Mouse (Mus musculus): Measurements from ENCODE around the gene Il17rb. TPM values are rescaled to one million over a fixed set of nuclear protein-coding genes. Genes with fewer than 3 reads are reported as not detected.

Il17rb gene
- total RNA-seq, 2 experiments from 2014 or later: 0.73 to 0.76 TPM

DNA sequence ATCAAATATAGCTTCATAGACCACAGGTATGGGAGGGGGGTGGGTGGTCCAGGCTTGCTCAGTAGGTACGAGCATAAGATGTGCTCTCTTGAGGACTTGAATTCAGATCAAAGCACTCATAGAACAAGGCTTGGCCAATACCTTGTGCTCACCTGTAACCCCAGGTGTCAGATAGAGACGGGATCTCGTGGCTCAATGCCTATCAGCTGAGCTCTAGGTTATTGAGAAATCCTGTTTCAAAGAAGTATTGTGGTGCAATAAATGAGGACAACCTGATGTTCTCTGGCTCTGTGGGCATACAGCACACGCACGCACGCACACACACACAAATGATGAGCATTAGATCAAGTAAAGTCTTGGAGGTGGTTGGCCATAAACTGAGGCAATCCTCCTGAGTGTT is 31.8 kb downstream of the Il17rb start:
- intact Hi-C loops (cut with DNase I): no loop called here
- no peak for DNase-seq (ENCODE audit: low spot score in 2 of 2)

DNA sequence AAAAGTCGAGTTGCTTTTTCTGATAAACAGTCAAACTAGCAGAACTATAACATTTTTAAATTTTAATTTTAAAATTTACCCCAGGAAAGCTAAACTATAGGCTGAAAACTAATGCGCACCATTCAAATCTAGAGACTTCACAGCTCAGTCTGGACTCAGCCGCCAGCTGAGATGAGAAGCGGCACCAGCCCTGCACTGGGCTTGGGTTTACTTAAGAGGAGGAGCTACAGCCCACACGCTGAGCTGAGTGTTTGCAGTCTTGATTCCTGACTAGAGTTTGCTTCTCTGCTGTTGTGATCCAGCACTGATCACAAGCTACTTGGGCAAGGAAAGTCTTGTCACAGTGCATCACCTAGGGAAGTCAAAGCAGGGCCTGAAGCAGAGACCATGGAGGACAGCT is 36.7 kb downstream of the Il17rb start:
- intact Hi-C loops (cut with DNase I): no loop called here

GRCm38 (mm10) chr14:29971446-29971845 is 37.2 kb downstream of the Il17rb start:
- no peak for DNase-seq (ENCODE audit: low spot score in 2 of 2)
- intact Hi-C loops (cut with DNase I): no loop called here

More for the DNA sequence above, 36.7 kb downstream of the Il17rb start:
- no peak for DNase-seq (ENCODE audit: low spot score in 2 of 2)

DNA sequence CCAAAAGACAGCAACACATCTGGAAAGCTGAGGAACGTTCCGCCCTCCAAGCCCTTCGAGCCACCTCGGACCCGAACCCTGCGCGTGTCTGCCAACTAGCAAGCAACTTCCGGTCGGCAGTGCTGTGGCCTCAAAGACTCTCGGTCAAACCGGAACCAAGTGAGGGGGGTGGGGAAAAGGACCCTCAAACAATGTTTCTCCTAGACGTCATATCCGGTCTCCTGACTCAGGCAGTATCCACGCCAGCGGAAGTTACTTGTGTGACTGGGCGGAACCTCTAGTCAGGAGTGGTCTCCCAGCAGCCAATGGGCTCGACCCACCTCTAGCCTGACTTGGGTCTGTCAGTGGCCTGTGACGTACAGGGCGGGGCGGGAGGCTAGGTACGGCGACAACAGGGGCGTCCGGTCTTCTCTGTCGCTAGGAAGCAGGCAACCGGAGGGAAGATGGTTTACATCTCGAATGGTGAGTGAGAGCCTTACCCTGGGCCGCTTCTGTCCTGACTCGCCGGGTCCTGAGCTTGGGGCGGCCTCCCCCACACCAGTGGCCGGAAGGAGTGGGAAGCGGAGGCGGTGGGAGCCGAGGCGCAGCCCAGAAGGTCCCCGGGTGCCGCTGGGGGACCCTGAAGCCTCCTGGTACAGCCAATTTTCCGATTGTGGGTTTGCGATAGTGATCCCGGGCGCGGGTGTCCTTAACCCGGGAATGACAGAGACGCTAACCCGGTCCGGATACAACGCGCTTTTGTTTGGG is 40.4 kb downstream of the Il17rb start, which contains the start of gene Selenok:
Gene Selenok (plus strand): TSS at position 234 of the 747 bp plus-strand sequence.
- DNase-seq (ENCODE audit: low spot score in 2 of 2): peak; percentile 96 to 100
- intact Hi-C loops (cut with DNase I): no loop called here

- intact Hi-C loops (cut with DNase I): no loop called here
- DNase-seq (ENCODE audit: low spot score in 2 of 2): no peak
Measured at GRCm38 (mm10) chr14:29967611-29968010, 41.1 kb downstream of the Il17rb start.

DNA sequence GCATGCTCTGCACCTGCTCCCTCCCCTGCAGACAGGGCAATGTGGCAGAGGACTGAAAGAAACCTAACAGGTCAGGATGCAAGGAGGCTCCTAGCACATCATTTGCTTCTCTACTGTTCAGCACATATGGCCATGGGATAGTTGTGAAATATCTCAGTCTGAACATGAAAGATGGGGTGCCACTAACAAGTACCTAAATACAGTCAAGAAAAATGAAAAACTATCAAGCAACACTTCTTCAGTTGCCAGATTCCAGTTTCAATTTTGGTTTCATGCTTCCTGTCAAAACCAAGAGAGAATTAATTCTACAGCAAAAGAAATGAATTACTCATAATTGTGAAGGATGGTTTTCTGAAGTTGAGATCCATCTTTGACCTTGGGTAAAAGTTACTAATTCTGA is 51.3 kb downstream of the Il17rb start:
- intact Hi-C loops (cut with DNase I): no loop called here

GRCm38 (mm10) chr14:29950805-29951204 is 57.9 kb downstream of the Il17rb start:
- intact Hi-C loops (cut with DNase I): no loop called here
- no peak for DNase-seq (ENCODE audit: low spot score in 2 of 2)

More for the DNA sequence above, 51.3 kb downstream of the Il17rb start:
- peak in 1 of 2 experiments; percentile 64 for DNase-seq (ENCODE audit: low spot score in 2 of 2)

DNA sequence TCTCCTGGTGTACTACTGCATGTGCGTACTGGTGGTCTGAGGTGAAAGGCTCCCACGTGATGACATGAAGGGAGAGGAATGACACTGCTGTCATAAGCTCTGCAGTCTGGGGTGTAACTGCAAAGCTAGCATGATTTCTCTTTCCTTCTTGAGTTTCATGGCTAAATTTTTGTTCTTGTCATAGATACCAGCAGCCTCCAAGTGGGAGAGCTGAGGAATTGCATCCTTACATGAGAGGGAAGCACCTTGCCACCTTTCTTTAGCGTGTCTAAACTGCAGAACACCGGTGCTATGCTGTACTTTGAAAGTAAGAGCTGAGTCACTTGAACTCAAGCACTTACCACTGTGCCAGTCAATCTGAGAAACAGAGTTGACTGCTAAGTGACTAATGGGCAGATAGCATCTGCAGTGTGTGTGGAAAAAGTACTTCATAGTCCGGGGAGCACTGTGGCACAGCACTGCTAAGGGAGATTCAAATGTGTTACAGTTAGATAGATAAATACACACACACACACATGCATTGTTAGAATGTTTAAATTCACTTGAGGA is 61.9 kb downstream of the Il17rb start:
- DNase-seq (ENCODE audit: low spot score in 2 of 2): no peak
- intact Hi-C loops (cut with DNase I): loop anchor here (10.0 kb wide), 1 partner anchor 392 kb away; no protein-coding TSS in a partner anchor

Small RNA genes within 50 kb of the gene (microRNA-seq; reads per million reads assigned to microRNA genes)
- 0.67 to 0.99 reads per million in 2 experiments for gene Mir6947

Other genes starting within 250 kb of the Il17rb start
- 100 to 1,000 TPM; 141 to 149 TPM for gene Selenok, start 40.6 kb downstream of the Il17rb start, total RNA-seq (2021)
- 10 to 100 TPM; 71.0 to 81.6 TPM for gene Actr8, start 30.6 kb downstream of the Il17rb start, total RNA-seq (2021)
- gene Chdh, start 127 bp upstream of the Il17rb start, total RNA-seq (2021): 1 to 10 TPM; 1.2 to 1.4 TPM

Measured in left cerebral cortex, postnatal 25 days (tissue).